Mouse (Mus musculus): Measurements from ENCODE around the gene Polr2g. TPM values are rescaled to one million over a fixed set of nuclear protein-coding genes. Genes with fewer than 3 reads are reported as not detected.

Gene Polr2g
- polyA plus RNA-seq, 1 experiment from 2014 or later = 157 TPM

DNA sequence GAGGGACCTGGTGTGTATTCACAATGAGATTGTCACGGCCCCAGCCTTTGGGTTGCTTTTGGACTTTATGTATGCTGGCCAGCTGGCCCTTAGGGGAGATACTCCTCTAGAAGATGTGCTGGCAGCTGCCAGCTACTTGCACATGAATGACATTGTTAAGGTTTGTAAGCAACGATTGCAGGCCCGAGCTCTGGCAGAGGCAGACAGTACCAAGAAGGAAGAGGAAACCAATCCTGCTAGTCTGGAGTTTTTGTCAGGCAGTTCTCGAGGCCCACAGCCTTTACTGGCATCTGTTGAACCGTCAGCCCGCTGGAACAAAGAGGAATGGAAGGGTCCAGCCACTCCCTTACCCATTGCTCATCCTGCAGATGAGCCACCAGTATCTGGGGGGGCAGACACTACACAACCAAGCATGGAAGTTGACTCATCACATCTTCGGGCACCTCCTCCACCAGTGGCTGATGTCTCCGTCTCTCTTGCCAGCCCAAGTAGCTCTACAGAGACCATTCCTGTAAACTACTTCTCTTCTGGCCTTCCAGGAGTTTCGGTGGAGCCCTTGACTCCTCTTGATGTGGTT is 4.9 kb upstream of the Polr2g start:
- 0 out of 2 replicates have a peak, but pooled peaks cover 6% of the 10 kb centered on the region for H3K4me1 ChIP-seq (ENCODE audit: control insufficient read depth, insufficient read depth, low read length)
- no peaks in the 10 kb centered on the region for H3K27me3 ChIP-seq (replicated peaks; ENCODE audit: control insufficient read depth, insufficient read depth, low read length)
- H3K36me3 ChIP-seq (ENCODE audit: control insufficient read depth, insufficient read depth, low read length) = peaks cover 39% of the 10 kb centered on the region
- ATAC-seq (ENCODE audit: low read depth) (no peak), DNase-seq (ENCODE audit: low spot score) (no peak)
- WGBS = 93% methylated on average over 9 of the region's 9 CpGs
- H3K9me3 ChIP-seq (ENCODE audit: control insufficient read depth, low read length) = no peaks in the 10 kb centered on the region
- peak overlapping the region; percentile 52; the same call in 1 of the 2 replicates for H3K4me3 ChIP-seq (ENCODE audit: low read depth, low read length)
- H3K27ac ChIP-seq (replicated peaks; ENCODE audit: low read depth, low read length) = peak overlapping the region; percentile 81; the same call in 1 of the 2 replicates
- H3K9ac ChIP-seq (ENCODE audit: low read depth, low read length) = 0 out of 2 replicates have a peak overlapping the region, but pooled peaks have one; percentile 31
- H3K4me2 ChIP-seq (ENCODE audit: low read depth, low read length) = peak overlapping the region; percentile 59

DNA sequence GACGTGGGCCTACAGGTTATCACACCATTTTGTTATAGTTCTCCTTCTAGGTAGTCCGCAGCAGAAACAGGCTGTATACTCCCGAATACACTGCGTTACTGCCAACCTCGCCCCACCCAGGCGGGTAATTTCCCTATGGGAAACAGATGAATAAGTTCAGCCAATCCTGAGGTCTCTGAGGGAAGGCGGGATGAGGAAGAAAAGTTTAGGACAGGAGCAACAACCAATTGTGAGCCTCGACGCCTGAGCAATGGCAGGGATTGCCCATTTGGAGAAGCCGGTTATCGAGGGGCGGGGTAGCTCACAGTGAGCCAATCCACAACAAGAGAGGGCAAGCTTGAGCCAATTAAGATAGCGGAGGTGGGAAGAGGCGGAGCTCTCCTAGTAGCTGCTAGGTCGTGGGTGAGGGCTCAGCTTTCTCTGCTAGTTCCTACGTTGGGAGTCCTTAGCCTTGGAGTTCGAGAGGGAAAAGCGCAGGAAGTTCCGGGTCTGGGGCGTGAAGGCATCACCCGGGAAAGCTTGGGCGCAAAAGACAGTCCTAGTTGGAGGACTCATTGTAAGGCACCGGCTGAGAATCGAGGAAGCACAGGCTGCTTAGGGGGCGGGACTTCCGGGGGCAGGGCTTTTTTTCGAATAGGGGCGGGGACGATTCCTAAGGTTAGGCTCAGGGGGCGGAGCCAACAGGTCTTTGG is 3.9 kb upstream of the Polr2g start, which contains the start of gene Zbtb3:
Gene Zbtb3, plus strand, starts transcription at position 426 of the 692 bp plus-strand sequence.
- Histone ChIP-seq H3K36me3 (ENCODE audit: control insufficient read depth, insufficient read depth, low read length) (peaks cover 31% of the 10 kb centered on the region), H3K27me3 (replicated peaks; ENCODE audit: control insufficient read depth, insufficient read depth, low read length) (no peaks in the 10 kb centered on the region), H3K4me3 (ENCODE audit: low read depth, low read length) (peak within 1 kb of the TSS; percentile 52), H3K9me3 (ENCODE audit: control insufficient read depth, low read length) (no peaks in the 10 kb centered on the region), H3K9ac (ENCODE audit: low read depth, low read length) (peak within 1 kb of the TSS; percentile 55), H3K4me2 (ENCODE audit: low read depth, low read length) (peak within 1 kb of the TSS; percentile 59), H3K27ac (replicated peaks; ENCODE audit: low read depth, low read length) (peak within 1 kb of the TSS; percentile 81), H3K4me1 (ENCODE audit: control insufficient read depth, insufficient read depth, low read length) (peaks cover 10% of the 10 kb centered on the region; the same call in 1 of the 2 replicates)
- under 1% methylated on average over 30 of the region's 30 CpGs for WGBS
- ATAC-seq (ENCODE audit: low read depth) = peak; percentile 98
- peak; percentile 100 for DNase-seq (ENCODE audit: low spot score)

DNA sequence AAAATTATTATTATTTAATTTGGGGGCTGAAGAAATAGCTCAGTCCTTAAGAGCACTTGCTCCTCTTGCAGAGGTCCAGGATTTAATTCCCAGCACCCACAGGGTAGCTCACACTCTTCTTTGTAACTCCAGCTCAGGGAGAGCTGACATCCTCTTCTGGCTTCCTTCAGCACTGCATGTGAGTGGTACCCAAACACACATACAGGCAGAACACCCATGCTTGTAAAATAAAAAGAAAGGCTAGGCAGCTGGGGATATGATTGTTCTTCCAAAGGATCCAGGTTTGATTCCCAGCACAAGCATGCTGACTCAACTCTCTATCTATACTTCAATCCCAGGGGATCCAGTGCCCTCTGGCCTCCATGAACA is 554 bp upstream of the Polr2g start:
- DNase-seq (ENCODE audit: low spot score) = no peak
- H3K9me3 ChIP-seq (ENCODE audit: control insufficient read depth, low read length) = no peaks in the 10 kb centered on the region
- H3K4me3 ChIP-seq (ENCODE audit: low read depth, low read length) = peak overlapping the region; percentile 67; the same call in 1 of the 2 replicates
- H3K36me3 ChIP-seq (ENCODE audit: control insufficient read depth, insufficient read depth, low read length) = peaks cover 31% of the 10 kb centered on the region
- no peak overlapping the region for H3K27ac ChIP-seq (replicated peaks; ENCODE audit: low read depth, low read length)
- H3K4me1 ChIP-seq (ENCODE audit: control insufficient read depth, insufficient read depth, low read length) = peaks cover 10% of the 10 kb centered on the region; the same call in 1 of the 2 replicates
- H3K27me3 ChIP-seq (replicated peaks; ENCODE audit: control insufficient read depth, insufficient read depth, low read length) = no peaks in the 10 kb centered on the region
- H3K9ac ChIP-seq (ENCODE audit: low read depth, low read length) = no peak overlapping the region
- H3K4me2 ChIP-seq (ENCODE audit: low read depth, low read length) = peak overlapping the region; percentile 18
- no peak for ATAC-seq (ENCODE audit: low read depth)

DNA sequence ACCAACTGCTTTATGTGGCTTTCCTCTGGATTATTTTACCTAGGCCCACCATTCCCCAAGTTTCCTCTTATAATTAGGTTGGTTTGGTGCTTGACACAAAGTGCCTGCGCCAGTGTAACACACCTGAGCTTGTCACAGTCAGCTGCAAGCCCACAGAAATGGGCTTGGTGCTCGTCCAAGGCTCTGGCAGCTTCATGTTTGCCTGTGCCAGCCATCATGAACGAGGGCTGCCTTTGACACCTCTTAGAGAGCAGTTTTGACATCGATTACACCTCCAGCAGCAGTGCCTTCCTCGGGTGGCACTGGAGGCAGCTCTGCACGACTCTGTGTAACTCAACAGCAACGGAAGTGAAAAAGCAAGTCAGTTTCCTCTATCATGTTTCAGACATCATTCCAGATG is 8.2 kb downstream of the Polr2g start:
- Histone ChIP-seq H3K4me3 (ENCODE audit: low read depth, low read length) (no peak overlapping the region), H3K36me3 (ENCODE audit: control insufficient read depth, insufficient read depth, low read length) (peaks cover 30% of the 10 kb centered on the region), H3K27ac (replicated peaks; ENCODE audit: low read depth, low read length) (no peak overlapping the region), H3K4me1 (ENCODE audit: control insufficient read depth, insufficient read depth, low read length) (peaks cover 3% of the 10 kb centered on the region; the same call in 1 of the 2 replicates), H3K9me3 (ENCODE audit: control insufficient read depth, low read length) (0 out of 2 replicates have a peak, but pooled peaks cover 2% of the 10 kb centered on the region), H3K9ac (ENCODE audit: low read depth, low read length) (no peak overlapping the region), H3K27me3 (replicated peaks; ENCODE audit: control insufficient read depth, insufficient read depth, low read length) (no peaks in the 10 kb centered on the region), H3K4me2 (ENCODE audit: low read depth, low read length) (no peak overlapping the region)
- DNase-seq (ENCODE audit: low spot score) (no peak), ATAC-seq (ENCODE audit: low read depth) (no peak)
- WGBS = 83% methylated on average over 7 of the region's 7 CpGs

DNA sequence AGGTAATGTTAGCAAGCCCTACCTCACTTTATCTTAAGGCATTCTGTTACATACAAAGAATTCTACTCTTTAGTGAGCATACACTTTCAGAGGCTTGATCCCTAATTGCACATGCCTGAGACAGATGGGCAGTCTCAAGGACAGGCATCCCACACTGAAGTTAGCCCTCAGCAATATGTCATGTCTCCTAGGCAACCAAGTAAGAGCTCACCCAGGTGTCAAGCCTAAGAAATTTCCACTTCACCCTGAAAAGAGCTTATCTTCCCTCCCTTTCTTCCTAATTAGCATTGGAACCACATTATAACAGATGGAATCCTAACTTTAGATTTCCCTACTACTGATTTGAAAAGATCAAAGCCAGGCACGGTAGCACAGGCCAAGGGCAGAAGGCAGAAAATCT is 9.2 kb downstream of the Polr2g start:
- Histone ChIP-seq H3K4me2 (ENCODE audit: low read depth, low read length) (no peak overlapping the region), H3K9me3 (ENCODE audit: control insufficient read depth, low read length) (0 out of 2 replicates have a peak, but pooled peaks cover 2% of the 10 kb centered on the region), H3K27ac (replicated peaks; ENCODE audit: low read depth, low read length) (no peak overlapping the region), H3K36me3 (ENCODE audit: control insufficient read depth, insufficient read depth, low read length) (peaks cover 20% of the 10 kb centered on the region), H3K4me1 (ENCODE audit: control insufficient read depth, insufficient read depth, low read length) (peaks cover 3% of the 10 kb centered on the region; the same call in 1 of the 2 replicates), H3K9ac (ENCODE audit: low read depth, low read length) (no peak overlapping the region), H3K27me3 (replicated peaks; ENCODE audit: control insufficient read depth, insufficient read depth, low read length) (no peaks in the 10 kb centered on the region), H3K4me3 (ENCODE audit: low read depth, low read length) (no peak overlapping the region)
- DNase-seq (ENCODE audit: low spot score) (no peak), ATAC-seq (ENCODE audit: low read depth) (no peak)
- WGBS = 42% methylated on average over 1 of the region's 1 CpGs

DNA sequence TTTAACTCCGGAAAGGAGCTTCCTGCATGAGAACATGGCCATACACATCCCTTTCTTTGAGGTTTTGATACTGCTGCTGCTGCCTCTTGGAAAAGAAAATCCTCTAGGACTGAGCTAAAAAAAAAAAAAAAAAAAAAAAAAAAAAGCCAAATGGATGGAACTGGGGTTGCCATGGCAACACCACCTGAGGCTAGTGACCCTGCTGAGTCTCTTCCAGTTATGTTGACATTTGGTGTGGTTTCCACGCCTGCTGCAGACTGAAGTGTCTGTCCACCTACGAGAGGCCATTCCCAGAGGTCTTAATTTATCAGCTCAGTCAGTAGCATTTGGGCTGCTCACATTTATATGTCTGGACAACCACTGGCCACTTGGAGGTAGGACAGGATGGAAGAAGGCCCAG is 9.9 kb downstream of the Polr2g start:
- H3K4me2 ChIP-seq (ENCODE audit: low read depth, low read length) = no peak overlapping the region
- peaks cover 15% of the 10 kb centered on the region for H3K36me3 ChIP-seq (ENCODE audit: control insufficient read depth, insufficient read depth, low read length)
- H3K27me3 ChIP-seq (replicated peaks; ENCODE audit: control insufficient read depth, insufficient read depth, low read length) = no peaks in the 10 kb centered on the region
- WGBS = 21% methylated on average over 3 of the region's 3 CpGs
- H3K27ac ChIP-seq (replicated peaks; ENCODE audit: low read depth, low read length) = no peak overlapping the region
- no peak for DNase-seq (ENCODE audit: low spot score)
- no peak overlapping the region for H3K4me3 ChIP-seq (ENCODE audit: low read depth, low read length)
- H3K9me3 ChIP-seq (ENCODE audit: control insufficient read depth, low read length) = 0 out of 2 replicates have a peak, but pooled peaks cover 2% of the 10 kb centered on the region
- ATAC-seq (ENCODE audit: low read depth) = no peak
- peaks cover 3% of the 10 kb centered on the region; the same call in 1 of the 2 replicates for H3K4me1 ChIP-seq (ENCODE audit: control insufficient read depth, insufficient read depth, low read length)
- H3K9ac ChIP-seq (ENCODE audit: low read depth, low read length) = no peak overlapping the region

DNA sequence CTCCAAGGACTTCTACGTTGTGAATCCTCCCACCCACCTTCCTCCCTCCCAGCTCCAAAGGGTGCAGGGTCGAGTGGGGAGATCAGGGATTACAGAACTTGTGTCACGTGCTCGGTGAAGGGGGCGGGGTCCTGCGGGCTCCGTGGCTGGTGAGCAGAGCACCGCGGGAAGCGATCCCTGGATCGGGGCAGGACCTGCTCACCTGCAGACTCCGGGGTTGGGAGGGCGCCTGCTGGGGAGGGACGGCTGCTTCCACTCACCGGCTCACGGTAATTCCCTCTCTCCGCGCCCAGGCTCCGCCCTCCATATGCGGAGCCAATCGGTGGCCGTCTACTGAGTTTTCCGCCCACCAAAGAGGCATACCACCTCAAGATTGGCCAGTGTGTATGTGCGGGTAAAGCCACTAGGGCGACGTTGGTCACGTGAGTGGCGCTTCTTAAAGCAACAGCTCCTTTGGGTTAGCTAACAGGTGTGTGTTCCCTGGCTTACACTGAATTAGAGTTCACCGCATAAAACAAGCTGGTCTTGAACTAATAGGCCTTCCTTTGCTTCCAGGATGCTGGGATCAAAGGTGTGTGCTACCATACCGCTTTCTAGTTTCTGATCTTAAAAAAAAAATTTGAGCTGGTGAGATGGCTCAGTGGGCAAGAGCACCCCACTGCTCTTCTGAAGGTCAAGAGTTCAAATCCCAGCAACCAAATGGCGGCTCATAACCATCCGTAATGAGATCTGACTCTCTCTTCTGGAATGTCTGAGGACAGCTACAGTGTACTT is 12.2 kb downstream of the Polr2g start, which contains the start of gene Taf6l:
Gene Taf6l, minus strand, starts transcription at position 410 of the 774 bp plus-strand sequence.
- Histone ChIP-seq H3K4me2 (ENCODE audit: low read depth, low read length) (peak within 1 kb of the TSS; percentile 82), H3K9me3 (ENCODE audit: control insufficient read depth, low read length) (no peaks in the 10 kb centered on the region), H3K4me1 (ENCODE audit: control insufficient read depth, insufficient read depth, low read length) (peaks cover 3% of the 10 kb centered on the region; the same call in 1 of the 2 replicates), H3K27me3 (replicated peaks; ENCODE audit: control insufficient read depth, insufficient read depth, low read length) (no peaks in the 10 kb centered on the region), H3K36me3 (ENCODE audit: control insufficient read depth, insufficient read depth, low read length) (peaks cover 24% of the 10 kb centered on the region), H3K27ac (replicated peaks; ENCODE audit: low read depth, low read length) (peak within 1 kb of the TSS; percentile 76), H3K4me3 (ENCODE audit: low read depth, low read length) (peak within 1 kb of the TSS; percentile 65), H3K9ac (ENCODE audit: low read depth, low read length) (peak within 1 kb of the TSS; percentile 75)
- ATAC-seq (ENCODE audit: low read depth) (peak; percentile 100), DNase-seq (ENCODE audit: low spot score) (peak; percentile 98)
- under 1% methylated on average over 28 of the region's 32 CpGs for WGBS

DNA sequence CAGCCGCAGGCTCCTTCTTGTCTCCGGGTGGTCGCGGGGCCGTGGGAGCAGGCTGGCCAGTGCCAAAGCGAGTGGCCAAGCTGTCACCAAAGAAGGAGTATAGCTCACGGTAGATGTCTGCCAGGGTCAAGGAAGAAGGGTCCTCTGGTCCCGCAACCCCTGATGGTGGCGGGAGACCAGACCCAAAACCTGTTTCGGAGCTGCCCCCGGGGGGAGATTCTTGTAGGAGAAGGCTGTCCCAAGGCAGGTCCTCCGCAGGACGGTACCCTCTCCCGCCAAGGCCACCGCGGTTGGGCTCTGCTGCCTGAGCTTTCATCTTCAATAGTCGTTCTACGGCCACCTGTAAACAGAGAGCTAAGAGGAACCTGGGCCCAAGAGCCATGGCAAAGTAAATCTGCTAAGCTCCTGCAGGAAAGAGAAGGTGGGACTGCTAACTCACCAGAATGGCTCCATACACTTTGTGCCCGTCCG is 23.4 kb downstream of the Polr2g start:
- Histone ChIP-seq H3K36me3 (ENCODE audit: control insufficient read depth, insufficient read depth, low read length) (peaks cover 38% of the 10 kb centered on the region), H3K4me2 (ENCODE audit: low read depth, low read length) (peak overlapping the region; percentile 95), H3K4me1 (ENCODE audit: control insufficient read depth, insufficient read depth, low read length) (peaks cover 20% of the 10 kb centered on the region), H3K27me3 (replicated peaks; ENCODE audit: control insufficient read depth, insufficient read depth, low read length) (no peaks in the 10 kb centered on the region), H3K27ac (replicated peaks; ENCODE audit: low read depth, low read length) (peak overlapping the region; percentile 99), H3K9me3 (ENCODE audit: control insufficient read depth, low read length) (no peaks in the 10 kb centered on the region), H3K9ac (ENCODE audit: low read depth, low read length) (peak overlapping the region; percentile 82), H3K4me3 (ENCODE audit: low read depth, low read length) (peak overlapping the region; percentile 60)
- 4% methylated on average over 19 of the region's 20 CpGs for WGBS
- ATAC-seq (ENCODE audit: low read depth) = no peak; the same call in 1 of the 2 replicates
- DNase-seq (ENCODE audit: low spot score) = no peak
